Mouse (Mus musculus): Measurements from ENCODE around the gene 4930486L24Rik. TPM values are rescaled to one million over a fixed set of nuclear protein-coding genes. Genes with fewer than 3 reads are reported as not detected.

4930486L24Rik gene
- polyA plus RNA-seq, 1 experiment from 2014 or later = not detected

DNA sequence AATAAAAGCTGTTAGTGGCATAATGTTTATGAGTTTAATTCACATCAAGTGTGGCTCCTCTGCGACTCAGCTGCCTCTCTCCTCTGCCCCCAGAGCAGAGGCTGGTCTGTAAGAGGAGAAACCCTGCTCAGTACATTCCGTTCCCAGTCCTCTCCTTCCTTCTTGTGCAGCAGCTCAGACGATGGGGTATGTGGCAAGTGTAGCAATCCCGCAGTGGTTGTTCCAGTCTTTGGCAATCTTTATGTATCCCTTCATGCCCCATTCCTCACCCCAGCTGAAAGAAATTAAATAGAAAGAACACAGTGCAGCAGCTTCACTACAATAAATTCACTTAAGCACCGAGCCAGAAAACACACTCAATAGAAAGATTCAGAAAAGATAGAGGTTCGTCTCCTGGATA, 21.6 kb downstream of the 4930486L24Rik start:
- no peak overlapping the region for H3K27ac ChIP-seq (ENCODE audit: low read depth, low read length)
- DNase-seq (ENCODE audit: low spot score) = no peak
- H3K4me2 ChIP-seq (replicated peaks; ENCODE audit: low read depth, low read length) = no peak overlapping the region
- no peaks in the 10 kb centered on the region for H3K36me3 ChIP-seq (ENCODE audit: control insufficient read depth, insufficient read depth, low read length)
- H3K9me3 ChIP-seq (ENCODE audit: control insufficient read depth, low read length) = no peaks in the 10 kb centered on the region
- H3K27me3 ChIP-seq (ENCODE audit: control insufficient read depth, insufficient read depth, low read length) = no peaks in the 10 kb centered on the region
- no peak for ATAC-seq (ENCODE audit: low FRiP score)
- whole genome bisulfite sequencing = 83% methylated on average over 6 of the region's 6 CpGs
- H3K9ac ChIP-seq (ENCODE audit: low read depth, low read length) = no peak overlapping the region
- no peaks in the 10 kb centered on the region for H3K4me1 ChIP-seq (replicated peaks; ENCODE audit: control insufficient read depth, insufficient read depth, low read length)
- H3K4me3 ChIP-seq (ENCODE audit: low read depth, low read length) = no peak overlapping the region

DNA sequence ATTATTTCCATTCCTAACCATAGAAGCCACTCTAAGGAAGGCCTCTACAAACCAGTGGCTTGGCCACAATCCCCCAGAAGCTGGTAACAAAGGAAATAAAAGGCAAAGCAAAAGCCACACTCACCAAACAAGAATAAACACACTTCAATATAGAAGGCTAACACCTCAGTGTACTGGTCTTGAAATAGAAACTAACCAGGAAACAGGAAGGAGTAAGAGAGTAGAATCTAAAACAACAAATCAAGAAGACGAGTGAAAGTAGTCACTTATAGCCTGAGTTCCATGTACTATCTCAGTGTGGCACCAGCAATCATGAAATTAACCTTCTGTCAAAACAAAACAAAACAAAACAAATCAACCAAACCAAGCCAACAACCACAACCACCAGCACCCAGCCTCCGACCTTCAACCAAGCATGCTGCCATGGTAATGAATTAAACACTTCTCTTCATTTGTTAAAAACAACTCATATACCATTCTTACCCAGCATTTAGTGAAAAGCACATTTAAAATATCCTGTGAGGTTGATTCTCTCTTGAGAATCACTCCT, 24.8 kb downstream of the 4930486L24Rik start:
- H3K36me3 ChIP-seq (ENCODE audit: control insufficient read depth, insufficient read depth, low read length) = no peaks in the 10 kb centered on the region
- DNase-seq (ENCODE audit: low spot score) (no peak), ATAC-seq (ENCODE audit: low FRiP score) (no peak)
- H3K4me2 ChIP-seq (replicated peaks; ENCODE audit: low read depth, low read length) = no peak overlapping the region
- no peaks in the 10 kb centered on the region for H3K9me3 ChIP-seq (ENCODE audit: control insufficient read depth, low read length)
- no peaks in the 10 kb centered on the region for H3K4me1 ChIP-seq (replicated peaks; ENCODE audit: control insufficient read depth, insufficient read depth, low read length)
- WGBS = 85% methylated on average over 2 of the region's 2 CpGs
- no peak overlapping the region for H3K27ac ChIP-seq (ENCODE audit: low read depth, low read length)
- H3K27me3 ChIP-seq (ENCODE audit: control insufficient read depth, insufficient read depth, low read length) = no peaks in the 10 kb centered on the region
- no peak overlapping the region for H3K9ac ChIP-seq (ENCODE audit: low read depth, low read length)
- H3K4me3 ChIP-seq (ENCODE audit: low read depth, low read length) = no peak overlapping the region

DNA sequence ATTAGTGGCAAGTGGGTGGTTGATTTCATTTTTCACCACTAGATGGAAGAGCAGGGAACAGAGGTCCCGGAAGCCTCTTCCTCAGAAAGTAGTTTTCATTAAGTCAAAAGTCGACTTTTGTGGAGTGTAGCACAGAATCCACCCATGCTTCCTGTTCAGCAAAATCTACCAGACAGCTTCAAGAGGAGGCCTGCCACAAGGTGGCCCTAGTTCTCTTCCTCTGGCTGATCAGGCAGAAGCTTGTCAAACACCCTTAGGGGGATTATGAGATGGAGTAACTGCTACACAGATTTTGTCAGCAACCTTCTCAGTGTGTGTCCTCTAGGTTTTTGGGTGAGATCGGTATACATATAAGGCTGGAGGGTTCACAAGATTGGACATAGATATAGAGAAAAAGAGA, 38.2 kb downstream of the 4930486L24Rik start:
- Histone ChIP-seq H3K4me2 (replicated peaks; ENCODE audit: low read depth, low read length) (no peak overlapping the region), H3K4me1 (replicated peaks; ENCODE audit: control insufficient read depth, insufficient read depth, low read length) (no peaks in the 10 kb centered on the region), H3K4me3 (ENCODE audit: low read depth, low read length) (no peak overlapping the region), H3K36me3 (ENCODE audit: control insufficient read depth, insufficient read depth, low read length) (no peaks in the 10 kb centered on the region), H3K27ac (ENCODE audit: low read depth, low read length) (no peak overlapping the region), H3K9ac (ENCODE audit: low read depth, low read length) (no peak overlapping the region), H3K9me3 (ENCODE audit: control insufficient read depth, low read length) (no peaks in the 10 kb centered on the region), H3K27me3 (ENCODE audit: control insufficient read depth, insufficient read depth, low read length) (no peaks in the 10 kb centered on the region)
- DNase-seq (ENCODE audit: low spot score) = no peak
- WGBS = 60% methylated on average over 3 of the region's 3 CpGs
- no peak for ATAC-seq (ENCODE audit: low FRiP score)

DNA sequence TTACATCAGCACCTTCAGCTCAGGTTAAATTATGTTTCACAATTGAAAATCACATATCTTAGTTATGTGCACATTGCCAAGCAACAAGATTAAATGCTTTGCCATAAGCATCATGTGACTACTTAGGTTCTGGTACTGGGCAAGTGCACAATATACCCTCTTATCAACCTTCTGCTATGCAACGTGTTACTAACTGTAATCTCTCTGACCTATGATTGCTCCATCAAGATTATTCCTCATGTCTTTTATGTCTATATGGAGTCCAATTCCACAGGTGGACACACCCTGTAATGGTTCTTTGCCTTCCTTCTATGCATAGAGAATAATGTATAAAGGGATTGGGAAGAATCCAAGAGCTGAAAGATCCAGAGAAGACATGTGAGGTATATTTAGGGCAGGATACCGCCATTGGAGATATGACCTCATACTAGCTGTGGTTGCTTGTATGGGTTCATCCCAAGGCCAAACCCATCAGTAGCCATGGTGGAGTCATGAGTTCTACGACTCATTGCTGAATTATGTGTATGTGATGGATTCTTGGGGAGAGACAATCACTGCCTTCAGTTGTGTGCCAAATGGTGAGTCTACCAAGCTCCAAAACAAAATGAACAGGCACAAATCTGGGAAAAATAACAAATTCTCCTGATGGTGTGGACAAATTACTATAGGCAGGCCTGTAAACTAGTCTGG, 43.6 kb downstream of the 4930486L24Rik start:
- 75% methylated on average over 3 of the region's 3 CpGs for WGBS
- no peak overlapping the region for H3K9ac ChIP-seq (ENCODE audit: low read depth, low read length)
- ATAC-seq (ENCODE audit: low FRiP score) (no peak), DNase-seq (ENCODE audit: low spot score) (no peak)
- H3K4me3 ChIP-seq (ENCODE audit: low read depth, low read length) = no peak overlapping the region
- no peaks in the 10 kb centered on the region for H3K9me3 ChIP-seq (ENCODE audit: control insufficient read depth, low read length)
- no peaks in the 10 kb centered on the region for H3K27me3 ChIP-seq (ENCODE audit: control insufficient read depth, insufficient read depth, low read length)
- H3K4me2 ChIP-seq (replicated peaks; ENCODE audit: low read depth, low read length) = no peak overlapping the region
- H3K4me1 ChIP-seq (replicated peaks; ENCODE audit: control insufficient read depth, insufficient read depth, low read length) = no peaks in the 10 kb centered on the region
- H3K27ac ChIP-seq (ENCODE audit: low read depth, low read length) = no peak overlapping the region
- H3K36me3 ChIP-seq (ENCODE audit: control insufficient read depth, insufficient read depth, low read length) = no peaks in the 10 kb centered on the region

DNA sequence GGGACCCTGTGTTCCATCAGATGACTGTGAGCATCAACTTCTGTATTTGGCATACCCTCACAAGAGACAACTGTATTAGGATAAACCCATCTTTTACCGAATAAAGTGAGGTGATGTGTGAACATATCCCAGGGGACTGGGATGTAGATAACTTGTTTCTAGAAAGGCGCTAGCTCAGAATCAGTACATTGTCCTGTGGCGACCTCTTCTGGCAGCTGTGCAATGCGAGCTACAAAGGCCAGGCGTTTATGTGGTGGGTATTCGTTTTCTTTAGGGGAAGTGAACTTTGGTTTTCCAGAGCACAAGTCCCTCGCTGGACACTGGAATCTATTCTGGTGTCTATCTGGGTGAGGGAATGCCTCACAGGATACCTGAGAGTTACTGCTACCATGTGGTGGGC, 44.8 kb downstream of the 4930486L24Rik start:
- no peak for ATAC-seq (ENCODE audit: low FRiP score)
- Histone ChIP-seq H3K4me2 (replicated peaks; ENCODE audit: low read depth, low read length) (no peak overlapping the region), H3K9me3 (ENCODE audit: control insufficient read depth, low read length) (no peaks in the 10 kb centered on the region), H3K4me1 (replicated peaks; ENCODE audit: control insufficient read depth, insufficient read depth, low read length) (no peaks in the 10 kb centered on the region), H3K36me3 (ENCODE audit: control insufficient read depth, insufficient read depth, low read length) (no peaks in the 10 kb centered on the region), H3K27ac (ENCODE audit: low read depth, low read length) (no peak overlapping the region), H3K4me3 (ENCODE audit: low read depth, low read length) (no peak overlapping the region), H3K9ac (ENCODE audit: low read depth, low read length) (no peak overlapping the region), H3K27me3 (ENCODE audit: control insufficient read depth, insufficient read depth, low read length) (no peaks in the 10 kb centered on the region)
- peak; percentile 60 for DNase-seq (ENCODE audit: low spot score)
- WGBS = 15% methylated on average over 7 of the region's 7 CpGs

DNA sequence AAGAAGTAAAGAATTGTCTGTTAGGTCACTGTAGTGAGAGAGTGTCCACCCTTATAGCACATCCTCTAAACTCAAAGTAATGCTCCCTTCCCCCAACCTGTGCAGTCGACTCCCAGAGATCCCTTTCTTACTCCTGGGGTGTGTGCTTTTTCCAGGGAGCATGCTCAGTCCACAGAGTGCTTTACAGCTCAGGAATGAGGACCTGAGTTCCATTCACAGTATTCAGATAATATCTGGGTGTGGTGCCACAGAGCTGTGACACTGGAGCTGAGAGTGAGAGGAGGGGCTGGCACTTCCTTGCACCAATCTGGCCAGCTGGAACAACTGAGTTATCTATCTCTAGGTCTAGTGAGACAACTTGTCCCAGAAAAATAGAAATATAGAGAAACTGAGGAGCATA, 50.6 kb downstream of the 4930486L24Rik start:
- Histone ChIP-seq H3K4me3 (ENCODE audit: low read depth, low read length) (no peak overlapping the region), H3K36me3 (ENCODE audit: control insufficient read depth, insufficient read depth, low read length) (no peaks in the 10 kb centered on the region), H3K9ac (ENCODE audit: low read depth, low read length) (no peak overlapping the region), H3K4me2 (replicated peaks; ENCODE audit: low read depth, low read length) (no peak overlapping the region), H3K27me3 (ENCODE audit: control insufficient read depth, insufficient read depth, low read length) (no peaks in the 10 kb centered on the region), H3K27ac (ENCODE audit: low read depth, low read length) (no peak overlapping the region), H3K9me3 (ENCODE audit: control insufficient read depth, low read length) (no peaks in the 10 kb centered on the region), H3K4me1 (replicated peaks; ENCODE audit: control insufficient read depth, insufficient read depth, low read length) (no peaks in the 10 kb centered on the region)
- 89% methylated on average over 1 of the region's 1 CpGs for WGBS
- ATAC-seq (ENCODE audit: low FRiP score) (no peak), DNase-seq (ENCODE audit: low spot score) (no peak)

DNA sequence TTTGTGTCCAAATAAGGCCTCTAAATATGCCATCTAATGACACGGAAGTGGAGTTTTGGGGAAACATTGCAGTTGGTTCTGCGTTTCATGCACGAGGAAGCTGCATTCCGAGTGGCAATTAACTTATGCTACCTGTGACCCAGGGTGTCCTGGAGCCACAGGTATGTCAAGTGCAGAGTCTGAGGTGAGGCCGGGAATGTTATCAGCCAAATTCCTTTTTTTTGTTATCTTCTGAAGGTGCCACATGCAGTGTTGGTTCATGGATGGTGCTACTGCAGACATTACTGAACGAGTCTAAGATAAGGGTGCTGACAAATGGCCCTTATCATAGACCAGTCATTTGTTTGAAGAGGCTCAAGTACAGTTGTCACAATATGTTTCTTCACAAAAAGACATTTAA, 51.5 kb downstream of the 4930486L24Rik start:
- no peaks in the 10 kb centered on the region for H3K36me3 ChIP-seq (ENCODE audit: control insufficient read depth, insufficient read depth, low read length)
- no peak overlapping the region for H3K27ac ChIP-seq (ENCODE audit: low read depth, low read length)
- H3K9me3 ChIP-seq (ENCODE audit: control insufficient read depth, low read length) = no peaks in the 10 kb centered on the region
- H3K4me2 ChIP-seq (replicated peaks; ENCODE audit: low read depth, low read length) = no peak overlapping the region
- no peaks in the 10 kb centered on the region for H3K4me1 ChIP-seq (replicated peaks; ENCODE audit: control insufficient read depth, insufficient read depth, low read length)
- H3K9ac ChIP-seq (ENCODE audit: low read depth, low read length) = no peak overlapping the region
- WGBS = 88% methylated on average over 6 of the region's 6 CpGs
- H3K27me3 ChIP-seq (ENCODE audit: control insufficient read depth, insufficient read depth, low read length) = no peaks in the 10 kb centered on the region
- no peak for ATAC-seq (ENCODE audit: low FRiP score)
- DNase-seq (ENCODE audit: low spot score) = no peak
- H3K4me3 ChIP-seq (ENCODE audit: low read depth, low read length) = no peak overlapping the region

DNA sequence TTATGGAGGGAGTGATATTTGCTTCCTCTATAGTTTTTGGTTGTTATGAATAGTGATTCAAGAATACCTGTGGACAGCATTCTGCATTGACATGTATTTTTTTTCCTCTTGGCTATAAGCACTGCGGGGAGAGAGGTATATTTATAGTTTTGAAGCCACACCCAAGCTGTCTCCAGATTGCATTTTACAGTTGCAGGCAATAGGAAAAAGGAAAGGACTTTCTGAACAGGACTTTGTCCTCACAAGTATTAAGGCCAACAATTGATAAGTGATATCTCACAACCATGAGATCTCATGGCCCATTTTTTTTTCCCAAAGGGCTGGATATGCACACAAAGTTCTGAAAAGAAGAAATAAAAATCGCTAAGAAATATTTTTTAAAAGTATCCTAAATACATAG, 54.6 kb downstream of the 4930486L24Rik start:
- ATAC-seq (ENCODE audit: low FRiP score) = no peak
- no peaks in the 10 kb centered on the region for H3K27me3 ChIP-seq (ENCODE audit: control insufficient read depth, insufficient read depth, low read length)

DNA sequence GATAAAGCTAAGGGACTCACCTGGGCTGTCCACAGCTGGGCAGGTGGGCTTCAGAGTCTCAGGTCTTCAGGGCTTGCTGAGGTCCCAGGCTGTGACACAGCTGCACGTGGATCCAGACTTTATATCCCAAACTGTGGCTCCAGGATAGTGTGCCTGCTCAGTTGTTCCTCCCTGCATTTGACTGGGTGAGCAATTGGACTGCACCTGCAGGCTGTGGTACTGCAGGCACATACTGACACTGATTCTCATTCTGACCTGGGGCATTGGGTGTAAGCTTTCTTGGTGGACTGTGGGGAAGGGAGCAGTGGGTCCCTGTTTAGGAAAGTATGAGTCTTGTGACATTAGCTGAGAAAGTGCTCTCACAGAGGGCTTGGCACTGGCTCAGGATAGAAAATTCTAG, 61.5 kb downstream of the 4930486L24Rik start, which contains the start of gene Ctsll3:
Gene Ctsll3 (minus strand): TSS at position 101 of the 400 bp plus-strand sequence.
- H3K4me1 ChIP-seq (replicated peaks; ENCODE audit: control insufficient read depth, insufficient read depth, low read length) = no peaks in the 10 kb centered on the region
- H3K27me3 ChIP-seq (ENCODE audit: control insufficient read depth, insufficient read depth, low read length) = no peaks in the 10 kb centered on the region
- WGBS = 63% methylated on average over 1 of the region's 1 CpGs
- DNase-seq (ENCODE audit: low spot score) (no peak), ATAC-seq (ENCODE audit: low FRiP score) (no peak)
- H3K27ac ChIP-seq (ENCODE audit: low read depth, low read length) = no peak within 1 kb of the TSS
- no peak within 1 kb of the TSS for H3K4me3 ChIP-seq (ENCODE audit: low read depth, low read length)
- H3K9me3 ChIP-seq (ENCODE audit: control insufficient read depth, low read length) = no peaks in the 10 kb centered on the region
- no peak within 1 kb of the TSS for H3K9ac ChIP-seq (ENCODE audit: low read depth, low read length)
- H3K36me3 ChIP-seq (ENCODE audit: control insufficient read depth, insufficient read depth, low read length) = no peaks in the 10 kb centered on the region
- H3K4me2 ChIP-seq (replicated peaks; ENCODE audit: low read depth, low read length) = no peak within 1 kb of the TSS

More for the DNA sequence above, 54.6 kb downstream of the 4930486L24Rik start:
- Histone ChIP-seq H3K4me3 (ENCODE audit: low read depth, low read length) (no peak overlapping the region), H3K4me1 (replicated peaks; ENCODE audit: control insufficient read depth, insufficient read depth, low read length) (no peaks in the 10 kb centered on the region), H3K27ac (ENCODE audit: low read depth, low read length) (no peak overlapping the region), H3K4me2 (replicated peaks; ENCODE audit: low read depth, low read length) (no peak overlapping the region), H3K9ac (ENCODE audit: low read depth, low read length) (no peak overlapping the region), H3K9me3 (ENCODE audit: control insufficient read depth, low read length) (no peaks in the 10 kb centered on the region), H3K36me3 (ENCODE audit: control insufficient read depth, insufficient read depth, low read length) (no peaks in the 10 kb centered on the region)
- no peak for DNase-seq (ENCODE audit: low spot score)
- WGBS = 72% methylated on average over 2 of the region's 2 CpGs
